Mouse (Mus musculus): ENCODE data around the gene Car5a.

DNA sequence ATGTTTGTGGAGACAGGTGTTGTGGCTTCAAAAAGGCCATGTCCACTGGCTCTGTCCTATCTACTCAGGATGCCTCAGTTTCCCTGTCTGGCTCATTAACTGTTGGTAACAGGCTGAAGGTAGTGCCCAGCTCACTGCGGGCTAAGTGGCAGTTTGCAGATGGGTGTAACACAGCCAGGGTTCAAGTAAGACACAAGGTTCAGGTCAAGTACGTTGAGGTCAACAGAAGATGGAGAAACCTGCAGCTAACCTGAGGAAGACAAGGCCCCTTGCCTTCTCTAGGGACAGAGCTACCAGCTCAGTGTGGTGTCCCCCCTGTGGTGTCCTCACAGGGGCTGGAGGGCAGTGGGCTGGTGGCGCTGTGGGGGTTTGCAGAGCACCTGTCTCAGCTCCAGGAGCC lies 65.0 kb downstream of the Car5a start:
- TF ChIP-seq POLR2A (IDR thresholded peaks at IDR 0.05; ENCODE audit: borderline replicate concordance, low read depth, low read length) (no peak), CTCF (IDR thresholded peaks at IDR 0.05; ENCODE audit: low read depth, low read length) (no peak)

Data from bone marrow macrophage, adult 2 months (primary cell).